Mouse (Mus musculus) urinary bladder, postnatal 10 days (tissue): Measurements from ENCODE around the gene Noc2l.

Experiments
- DNase-seq: peaks from one replicate; pipeline ENCODE4 v3.0.0; 2022; ENCODE audit warnings: low spot score

Noc2l gene

DNA sequence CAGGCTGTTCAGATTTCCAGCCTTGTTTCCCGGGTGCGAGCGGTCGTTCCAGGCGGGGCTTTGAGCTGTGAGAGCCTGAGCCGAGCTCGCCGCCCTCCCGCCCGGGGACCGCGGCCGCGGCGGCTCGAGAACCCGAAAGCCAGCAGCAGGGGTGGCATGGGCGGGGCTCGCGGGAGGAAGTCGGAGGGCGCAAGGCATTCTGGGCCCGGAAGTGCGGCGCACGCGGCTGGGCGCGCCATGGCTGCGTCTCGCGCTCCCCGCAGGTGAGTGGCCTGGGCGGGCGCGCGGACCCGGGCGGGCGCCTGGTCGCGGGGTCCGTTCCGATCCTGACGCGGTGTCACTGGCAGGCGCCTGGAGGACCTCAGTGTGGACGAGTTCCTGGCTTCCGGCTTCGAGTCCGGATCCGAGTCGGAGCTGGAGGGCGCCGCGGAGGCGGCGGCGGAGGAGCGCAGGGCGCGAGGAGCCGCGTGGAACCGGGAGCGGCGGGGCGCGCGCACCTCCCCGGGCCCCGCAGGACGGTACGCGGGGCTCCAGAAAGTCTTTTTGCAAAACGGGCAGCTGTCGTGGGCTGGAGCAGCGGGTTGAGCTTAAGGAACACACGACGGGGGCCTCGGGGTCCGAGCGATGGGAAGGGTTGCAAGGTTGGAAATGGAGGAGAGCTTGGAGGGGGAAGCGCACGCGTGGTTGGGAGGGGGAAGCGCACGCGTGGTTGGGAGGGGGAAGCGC is at the start of gene Noc2l:
Gene Noc2l, plus strand, starts transcription at position 203 of the 726 bp plus-strand sequence.
- DNase-seq, result peak; percentile 70

GRCm38 (mm10) chr4:156188162-156188810 is 47.5 kb upstream of the Noc2l start:
- DNase-seq, result no peak

GRCm38 (mm10) chr4:156188811-156189323 is 46.9 kb upstream of the Noc2l start:
- no peak for DNase-seq

DNA sequence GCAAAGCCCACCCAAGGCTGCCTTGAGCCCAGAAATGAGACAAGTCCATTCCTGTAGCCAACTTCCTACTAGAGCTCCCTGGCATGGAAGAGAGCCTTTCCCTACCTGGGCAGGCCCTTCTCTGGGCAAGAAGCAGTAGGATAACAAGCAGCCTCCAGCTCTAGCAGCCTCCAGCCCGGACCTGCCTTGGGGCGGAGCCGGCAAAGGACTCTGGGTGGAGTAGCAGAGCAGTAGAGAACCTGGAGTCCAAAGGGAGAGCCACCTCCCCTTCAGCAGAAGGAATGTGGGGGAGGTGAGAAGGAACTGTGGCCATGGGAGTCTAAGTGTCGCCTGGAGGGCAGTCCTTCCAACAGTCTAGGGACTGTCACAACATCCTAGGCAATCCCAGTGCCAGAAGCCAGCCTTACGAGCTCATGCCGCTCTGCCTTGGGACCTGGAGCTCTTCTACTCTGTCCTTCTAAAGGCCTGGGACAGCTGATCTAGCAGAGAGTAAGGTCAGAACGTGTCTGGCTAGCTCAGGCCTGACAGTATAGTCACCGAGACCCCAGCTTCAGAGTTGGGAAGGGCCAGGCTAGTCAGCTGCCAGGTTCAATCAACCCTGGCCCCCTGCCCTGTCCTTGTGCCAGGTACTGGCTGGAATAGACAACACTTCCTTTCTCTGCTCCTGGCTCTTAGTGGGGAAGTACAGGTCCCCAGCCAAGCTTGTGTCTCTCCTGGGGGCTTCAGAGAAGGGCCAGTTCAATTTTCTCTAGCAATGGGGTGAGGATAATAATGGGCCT is 43.2 kb upstream of the Noc2l start:
- no peak for DNase-seq

- no peak for DNase-seq
These were observed 42.6 kb upstream of the Noc2l start for GRCm38 (mm10) chr4:156193200-156193590.

GRCm38 (mm10) chr4:156193906-156194305 is 41.9 kb upstream of the Noc2l start:
- DNase-seq, result no peak

GRCm38 (mm10) chr4:156194346-156194745 is 41.5 kb upstream of the Noc2l start:
- DNase-seq, result no peak

- no peak for DNase-seq
These were observed 39.6 kb upstream of the Noc2l start for GRCm38 (mm10) chr4:156195927-156196870.

- DNase-seq, result no peak
These were observed 38.5 kb upstream of the Noc2l start, which contains the start of gene Agrn for GRCm38 (mm10) chr4:156197131-156197828. TSS of gene Agrn (minus strand) at chr4:156197488.

GRCm38 (mm10) chr4:156197829-156198205 is 38.0 kb upstream of the Noc2l start:
- peak; percentile 81 for DNase-seq

DNA sequence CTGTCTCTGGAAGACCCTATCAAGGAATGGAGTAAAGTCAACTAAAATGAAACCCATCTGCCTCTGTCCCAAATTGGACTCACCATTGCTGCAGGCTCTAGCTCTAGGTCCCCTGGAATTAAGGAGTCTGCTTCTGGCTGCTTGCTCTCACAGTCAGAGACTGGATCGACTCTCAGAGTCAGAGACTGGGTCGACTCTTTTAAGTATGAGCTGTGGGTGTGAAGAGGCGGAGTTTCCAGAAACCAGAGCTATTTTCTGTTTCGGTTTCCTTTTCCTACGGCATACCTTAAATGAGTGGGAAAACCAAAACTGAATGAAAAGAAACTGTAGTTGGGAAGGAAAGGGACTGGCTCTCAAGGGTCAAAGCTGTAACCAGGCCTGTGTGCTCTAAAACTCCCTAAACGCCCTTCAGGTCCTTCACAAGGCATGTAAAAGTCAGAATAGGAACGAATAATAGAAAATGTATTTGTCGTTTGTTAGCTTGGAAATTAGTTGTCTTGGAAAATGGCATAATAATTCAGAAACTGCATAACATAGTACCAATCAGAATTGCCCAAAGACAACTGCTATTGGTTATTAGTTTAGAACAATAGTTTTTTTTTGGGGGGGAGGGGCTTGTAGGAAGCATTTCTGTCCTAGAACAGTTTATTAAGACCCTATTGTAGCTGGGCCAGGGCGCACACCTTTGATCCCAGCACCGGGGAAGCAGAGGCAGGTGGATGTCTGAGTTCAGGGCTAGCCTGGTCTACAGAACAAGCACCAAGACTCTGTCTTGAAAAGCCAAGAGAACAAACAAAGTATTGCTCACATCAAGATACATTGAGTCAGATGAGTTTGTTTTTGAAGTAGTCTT is 35.0 kb upstream of the Noc2l start, which contains the start of gene Isg15:
Gene Isg15, minus strand, starts transcription at position 196 of the 853 bp plus-strand sequence.
- DNase-seq, result no peak

GRCm38 (mm10) chr4:156202462-156202893 is 33.3 kb upstream of the Noc2l start:
- DNase-seq, result no peak

DNA sequence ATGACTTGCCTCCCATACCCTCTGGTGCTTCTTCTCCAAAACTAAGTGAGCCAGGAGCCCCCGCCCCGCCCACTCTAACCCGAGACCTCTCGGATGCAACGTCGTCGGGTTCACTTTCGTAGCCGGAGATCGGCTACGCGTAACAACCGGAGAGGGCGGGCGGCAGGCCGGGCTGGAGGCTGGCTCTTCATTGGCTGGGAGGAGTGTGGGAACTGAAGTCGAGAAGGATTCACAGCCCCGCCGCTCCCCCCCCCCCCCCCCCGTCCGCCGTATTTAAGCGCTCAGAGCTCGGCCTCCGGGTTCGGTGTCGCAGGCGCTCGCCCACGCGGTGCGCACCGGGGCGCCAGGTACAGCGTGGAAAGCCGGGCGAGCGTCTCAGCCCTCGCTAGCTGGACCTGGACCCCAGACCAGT is 32.8 kb upstream of the Noc2l start, which contains the start of gene AW011738:
Gene AW011738, plus strand, starts transcription at position 304 of the 412 bp plus-strand sequence.
- no peak for DNase-seq

GRCm38 (mm10) chr4:156203413-156204131 is 32.2 kb upstream of the Noc2l start:
- DNase-seq, result no peak

GRCm38 (mm10) chr4:156208872-156209271 is 26.9 kb upstream of the Noc2l start:
- DNase-seq, result no peak

GRCm38 (mm10) chr4:156209963-156210635 is 25.7 kb upstream of the Noc2l start:
- no peak for DNase-seq

DNA sequence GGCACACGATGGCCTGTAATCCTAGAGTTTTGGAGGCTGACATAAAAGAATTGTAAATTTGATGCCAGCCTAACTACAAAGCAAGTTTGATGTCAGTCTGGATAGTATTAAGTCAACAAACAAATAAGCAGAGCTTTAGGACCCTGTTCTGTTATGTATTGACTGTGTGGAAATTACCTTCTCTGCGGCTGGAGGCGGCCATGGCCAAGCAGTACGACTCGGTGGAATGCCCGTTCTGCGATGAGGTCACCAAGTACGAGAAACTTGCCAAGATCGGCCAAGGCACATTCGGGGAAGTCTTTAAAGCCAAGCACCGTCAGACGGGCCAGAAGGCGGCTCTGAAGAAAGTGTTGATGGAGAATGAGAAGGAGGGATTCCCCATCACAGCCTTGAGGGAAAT is 22.7 kb upstream of the Noc2l start:
- no peak for DNase-seq

DNA sequence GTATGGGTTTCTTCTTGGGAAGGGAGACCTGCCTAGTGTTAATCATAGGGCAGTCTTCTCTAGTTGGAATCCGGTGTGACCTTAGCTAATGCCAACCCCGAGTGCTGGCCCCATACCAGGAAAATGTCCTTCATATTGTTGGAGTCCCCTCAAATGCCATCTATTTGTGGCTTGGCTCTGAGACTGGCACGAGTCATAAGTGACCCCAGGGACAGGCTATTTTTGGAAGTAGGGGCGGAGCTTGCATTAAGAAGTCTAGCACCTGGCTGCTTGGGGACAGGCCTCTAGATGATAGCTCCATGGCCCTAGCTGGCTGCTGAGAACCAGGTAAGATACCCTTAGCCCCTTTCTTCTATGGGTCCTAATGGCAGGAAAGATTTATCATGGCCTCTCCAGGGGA is 20.2 kb upstream of the Noc2l start, which contains the start of gene Perm1:
Gene Perm1, plus strand, starts transcription at position 220 of the 400 bp plus-strand sequence.
- DNase-seq, result no peak
